Mouse (Mus musculus) forebrain, embryonic 11.5 days (tissue): ENCODE data around the gene Nhs. TPM values are rescaled to one million over a fixed set of nuclear protein-coding genes. Genes with fewer than 3 reads are reported as not detected.

ENCODE experiments used
- ATAC-seq: fragments of 200-750 bp; cut with Nextera tagmentation; replicated peaks from 2 replicates; pipeline ENCODE4 v1.8.0; 2017; ENCODE audit warnings: moderate TSS enrichment; ENCODE audit not compliant: low FRiP score
- DNase-seq: peaks from one replicate; pipeline ENCODE4 v3.0.0-alpha.2; 2017; ENCODE audit warnings: low spot score
- H3K27ac ChIP-seq: fragments of 300-500 bp; sonication (generic); 2 replicates; pipeline ENCODE4 v1.5.1; 2014; ENCODE audit warnings: low read depth, low read length
- H3K27me3 ChIP-seq: fragments of 300-500 bp; sonication (generic); 2 replicates; pipeline ENCODE4 v1.6.1; 2014; ENCODE audit warnings: mild to moderate bottlenecking, low read length, mixed read lengths; ENCODE audit not compliant: control insufficient read depth, insufficient read depth
- H3K36me3 ChIP-seq: fragments of 300-500 bp; sonication (generic); 2 replicates; pipeline ENCODE4 v1.6.1; 2014; ENCODE audit warnings: mild to moderate bottlenecking, low read length, moderate library complexity, mixed read lengths; ENCODE audit not compliant: control insufficient read depth, insufficient read depth
- H3K4me1 ChIP-seq: fragments of 300-500 bp; sonication (generic); replicated peaks from 2 replicates; pipeline ENCODE4 v1.6.1; 2014; ENCODE audit warnings: low read length, mixed read lengths; ENCODE audit not compliant: control insufficient read depth, insufficient read depth
- H3K4me2 ChIP-seq: fragments of 300-500 bp; sonication (generic); 2 replicates; pipeline ENCODE4 v1.6.1; 2014; ENCODE audit warnings: low read depth, mild to moderate bottlenecking, low read length, moderate library complexity, mixed read lengths; ENCODE audit not compliant: severe bottlenecking
- H3K4me3 ChIP-seq: fragments of 300-500 bp; sonication (generic); 2 replicates; pipeline ENCODE4 v1.5.1; 2014; ENCODE audit warnings: low read depth, low read length
- H3K9ac ChIP-seq: fragments of 300-500 bp; sonication (generic); 2 replicates; pipeline ENCODE4 v1.6.1; 2014; ENCODE audit warnings: low read length
- H3K9me3 ChIP-seq: fragments of 300-500 bp; sonication (generic); 2 replicates; pipeline ENCODE4 v1.6.1; 2016; ENCODE audit warnings: low read length, mixed read lengths; ENCODE audit not compliant: control insufficient read depth
- WGBS: fragments of 180-500 bp; shearing (Covaris S2); extraction: QIAGEN DNeasy Blood & Tissue Kit; methylation state at CpG from one replicate; pipeline ENCODE4 v1.1.7; 2014; 5-methylcytosine and 5-hydroxymethylcytosine counted together
- polyA plus RNA-seq: library from polyadenylated mRNA; unstranded; fragments of >200 nt; fragmentation: Nextera tagmentation; extraction: Ambion mirVana; gene quantifications from 2 replicates; pipeline ENCODE4 v1.2.1, GENCODE M21; 2014

Nhs gene
- polyA plus RNA-seq, 1 experiment from 2014 or later = 4.6 TPM

DNA sequence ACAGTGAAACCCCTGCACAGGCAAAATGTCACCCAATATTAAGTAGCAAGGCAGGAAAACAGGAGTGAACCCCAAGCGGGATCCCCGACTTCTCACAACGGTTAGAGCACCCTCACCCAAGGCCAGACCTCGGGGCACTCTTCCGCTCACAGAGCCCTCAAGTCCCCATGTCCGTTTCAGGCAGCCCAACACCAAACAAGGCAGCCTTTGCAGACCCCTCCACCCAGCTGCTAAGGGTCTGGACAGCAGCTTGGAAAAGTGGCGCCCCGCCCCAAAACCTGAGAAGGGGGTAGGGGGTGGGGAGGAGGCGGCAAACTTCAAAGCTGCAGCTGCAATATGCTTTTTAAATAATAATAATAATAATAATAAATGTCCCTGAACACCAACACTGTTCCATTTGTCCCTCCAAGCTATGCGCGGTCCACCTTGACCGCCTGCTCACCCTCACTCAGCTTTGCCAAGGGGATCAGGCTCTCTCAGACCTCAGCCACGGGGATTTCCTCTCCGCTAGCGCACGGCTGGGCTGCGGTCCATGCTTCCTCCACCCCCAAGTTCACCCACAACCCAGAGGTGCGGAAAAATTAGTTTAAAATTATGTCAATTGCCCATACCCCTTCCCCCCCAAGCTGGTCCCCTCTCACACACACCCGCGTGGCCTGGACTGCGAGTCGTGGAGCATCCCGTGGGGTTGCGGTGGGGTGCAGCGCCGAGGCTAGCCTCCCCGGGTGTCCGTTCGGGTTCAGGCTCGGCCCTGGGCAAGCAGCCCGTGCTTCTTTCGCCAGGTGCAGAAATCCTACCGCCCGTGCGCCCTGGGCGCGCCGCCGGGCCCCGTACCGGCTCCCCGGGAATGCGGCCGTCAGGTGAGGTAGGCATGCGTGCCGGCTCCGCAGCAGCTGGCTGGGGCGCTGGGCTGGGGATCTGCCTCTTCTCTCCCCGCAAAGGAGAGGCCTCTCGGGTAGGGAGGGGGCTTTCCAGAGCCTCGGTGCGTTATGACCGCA lies 251.6 kb downstream of the Nhs start:
- peak; percentile 55 for ATAC-seq
- DNase-seq = peak; percentile 50
- H3K9me3 ChIP-seq = no peaks in the 10 kb centered on the region
- peak overlapping the region; percentile 34 for H3K4me3 ChIP-seq
- no peaks in the 10 kb centered on the region for H3K4me1 ChIP-seq
- peak overlapping the region; percentile 71 for H3K4me2 ChIP-seq
- no peaks in the 10 kb centered on the region for H3K36me3 ChIP-seq
- no peak overlapping the region for H3K27ac ChIP-seq
- no peak overlapping the region for H3K9ac ChIP-seq
- 21% methylated on average over 53 of the region's 53 CpGs for WGBS
- peaks cover 34% of the 10 kb centered on the region for H3K27me3 ChIP-seq

DNA sequence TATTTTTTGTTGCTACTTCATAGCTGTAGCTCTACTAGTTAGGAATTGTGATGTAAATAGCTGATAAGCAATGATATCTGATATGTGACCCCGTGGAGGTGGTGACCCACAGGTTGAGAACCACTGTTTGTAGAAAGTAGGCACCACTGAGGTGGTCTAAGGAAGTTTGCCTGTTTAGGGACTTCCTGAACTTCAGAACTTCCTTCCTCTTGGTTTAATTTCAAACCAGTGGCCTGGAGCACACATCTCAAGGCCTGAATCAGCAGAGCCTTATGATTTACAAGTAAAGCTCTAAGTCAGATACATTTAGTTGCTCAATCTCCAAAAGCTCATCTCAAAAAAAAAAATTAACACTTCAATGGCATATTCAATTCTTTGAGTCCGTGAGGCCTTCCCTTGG lies 265.1 kb downstream of the Nhs start:
- no peaks in the 10 kb centered on the region for H3K36me3 ChIP-seq
- no peaks in the 10 kb centered on the region for H3K9me3 ChIP-seq
- no peak overlapping the region for H3K9ac ChIP-seq
- ATAC-seq (no peak), DNase-seq (no peak)
- H3K4me1 ChIP-seq = no peaks in the 10 kb centered on the region
- no peak overlapping the region for H3K4me3 ChIP-seq
- peaks cover 10% of the 10 kb centered on the region; the same call in 1 of the 2 replicates for H3K27me3 ChIP-seq
- H3K4me2 ChIP-seq = no peak overlapping the region
- no peak overlapping the region for H3K27ac ChIP-seq
- 63% methylated on average over 2 of the region's 2 CpGs for WGBS

DNA sequence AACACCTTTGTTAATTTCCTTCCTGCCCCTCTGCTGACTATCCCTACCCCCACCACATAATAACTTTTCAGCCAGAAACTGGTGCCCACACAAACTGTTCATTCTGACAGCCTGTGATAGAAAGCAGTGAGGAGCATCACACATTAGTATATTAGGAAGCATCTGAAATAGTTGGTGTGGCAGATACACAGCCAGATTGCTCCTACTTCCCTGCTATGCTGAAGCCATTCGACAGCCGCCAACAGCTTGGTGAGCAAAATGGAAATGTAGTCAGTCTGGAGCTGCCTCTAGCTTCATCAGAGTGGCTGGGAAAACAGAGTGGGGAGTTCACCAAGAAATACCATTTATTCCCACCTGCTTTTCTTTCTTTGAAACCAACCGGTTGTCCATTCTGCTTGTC lies 275.9 kb downstream of the Nhs start:
- peaks cover 8% of the 10 kb centered on the region; the same call in 1 of the 2 replicates for H3K27me3 ChIP-seq
- ATAC-seq = no peak
- 90% methylated on average over 3 of the region's 3 CpGs for WGBS
- no peak overlapping the region for H3K9ac ChIP-seq
- no peaks in the 10 kb centered on the region for H3K36me3 ChIP-seq
- H3K9me3 ChIP-seq = no peaks in the 10 kb centered on the region
- H3K27ac ChIP-seq = no peak overlapping the region
- no peaks in the 10 kb centered on the region for H3K4me1 ChIP-seq
- no peak for DNase-seq
- no peak overlapping the region for H3K4me3 ChIP-seq
- no peak overlapping the region for H3K4me2 ChIP-seq

DNA sequence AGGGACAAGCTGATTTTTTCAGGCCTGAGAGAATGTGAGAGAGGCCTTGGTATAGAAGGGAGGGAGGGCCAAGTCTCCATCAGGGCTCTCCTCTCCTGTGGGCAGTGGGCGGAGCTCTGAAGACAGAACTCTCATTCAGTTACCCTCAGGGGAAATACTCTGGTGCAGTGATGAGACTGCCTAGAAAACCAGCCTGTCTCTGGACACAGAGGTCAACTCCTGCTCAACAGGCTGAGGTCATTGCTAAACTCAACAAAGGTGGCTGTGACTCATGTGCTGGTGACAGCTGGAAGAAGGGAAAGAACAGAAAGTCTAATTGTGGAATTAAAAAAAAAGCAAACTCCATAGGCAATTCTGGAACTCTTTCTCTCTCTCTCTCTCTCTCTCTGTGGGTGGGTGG lies 282.4 kb downstream of the Nhs start:
- Histone ChIP-seq H3K27ac (no peak overlapping the region), H3K27me3 (peaks cover 11% of the 10 kb centered on the region; the same call in 1 of the 2 replicates), H3K4me3 (no peak overlapping the region), H3K9ac (no peak overlapping the region), H3K4me1 (no peaks in the 10 kb centered on the region), H3K4me2 (no peak overlapping the region), H3K9me3 (no peaks in the 10 kb centered on the region), H3K36me3 (no peaks in the 10 kb centered on the region)
- ATAC-seq = no peak
- 82% methylated on average over 1 of the region's 1 CpGs for WGBS
- DNase-seq = no peak

DNA sequence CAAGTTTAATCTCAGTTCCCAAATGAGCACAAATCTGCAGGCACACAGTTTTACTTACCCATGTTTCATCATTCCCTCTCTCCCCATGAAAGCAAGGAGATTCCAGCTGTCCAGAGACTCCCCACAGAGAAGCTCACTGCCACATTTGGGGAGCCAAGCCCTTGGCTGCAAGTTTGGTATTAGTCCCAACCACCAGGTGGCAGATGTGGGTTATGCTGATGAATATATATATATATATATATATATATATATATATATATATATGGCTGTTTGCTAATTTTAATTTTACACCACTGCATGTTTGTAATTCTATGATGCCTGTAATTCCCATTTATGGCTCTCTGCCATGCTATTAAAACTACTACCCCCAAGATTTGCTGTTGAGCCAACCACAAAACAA lies 286.0 kb downstream of the Nhs start:
- H3K4me2 ChIP-seq = no peak overlapping the region
- no peak overlapping the region for H3K4me3 ChIP-seq
- peaks cover 11% of the 10 kb centered on the region; the same call in 1 of the 2 replicates for H3K27me3 ChIP-seq
- H3K9ac ChIP-seq = no peak overlapping the region
- DNase-seq = no peak
- H3K9me3 ChIP-seq = no peaks in the 10 kb centered on the region
- H3K36me3 ChIP-seq = no peaks in the 10 kb centered on the region
- no peaks in the 10 kb centered on the region for H3K4me1 ChIP-seq
- ATAC-seq = no peak
- H3K27ac ChIP-seq = no peak overlapping the region

DNA sequence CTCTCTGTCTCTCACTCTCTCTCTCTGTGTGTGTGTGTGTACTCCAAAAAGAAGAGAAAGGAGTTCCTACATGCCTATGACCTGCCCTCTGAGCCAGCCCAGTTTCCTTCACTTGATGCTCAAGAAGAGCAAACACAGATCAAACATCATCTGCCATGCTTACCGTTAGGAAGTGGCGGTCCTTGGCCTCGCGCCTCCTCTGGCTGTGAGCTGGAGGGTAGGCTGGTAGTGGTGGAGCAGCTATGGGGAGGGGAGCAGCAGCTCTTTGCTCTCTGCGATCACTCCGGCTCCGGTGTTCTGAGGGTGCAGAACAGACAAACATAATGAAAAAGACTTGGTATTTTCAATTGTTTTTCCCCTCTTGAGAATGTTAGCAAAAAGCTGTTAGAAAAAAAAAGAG lies 288.2 kb downstream of the Nhs start:
- Histone ChIP-seq H3K27me3 (peaks cover 8% of the 10 kb centered on the region; the same call in 1 of the 2 replicates), H3K4me1 (no peaks in the 10 kb centered on the region), H3K4me3 (no peak overlapping the region), H3K36me3 (no peaks in the 10 kb centered on the region), H3K9ac (no peak overlapping the region), H3K4me2 (no peak overlapping the region), H3K27ac (no peak overlapping the region), H3K9me3 (no peaks in the 10 kb centered on the region)
- 90% methylated on average over 7 of the region's 7 CpGs for WGBS
- ATAC-seq (no peak), DNase-seq (no peak)

DNA sequence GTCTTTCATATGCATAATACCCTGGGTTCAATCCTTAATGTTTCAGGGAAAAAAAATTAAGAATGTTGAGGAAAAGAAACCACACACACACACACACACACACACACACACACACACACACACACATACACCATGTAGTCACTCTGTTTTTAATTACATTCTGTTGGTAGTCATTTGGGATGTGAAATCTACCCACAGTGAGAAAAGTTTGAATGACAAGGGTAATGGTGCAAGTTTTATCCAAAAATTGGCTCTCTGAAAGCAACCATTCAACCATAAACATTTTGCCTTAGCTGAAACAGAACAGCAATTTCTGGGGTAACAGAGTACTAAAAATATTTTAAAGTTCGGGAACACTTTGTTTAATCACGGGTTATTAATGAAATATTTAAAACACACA lies 303.9 kb downstream of the Nhs start:
- no peak overlapping the region for H3K9ac ChIP-seq
- ATAC-seq (no peak), DNase-seq (no peak)
- H3K4me1 ChIP-seq = no peaks in the 10 kb centered on the region
- no peak overlapping the region for H3K27ac ChIP-seq
- peaks cover 10% of the 10 kb centered on the region for H3K27me3 ChIP-seq
- 78% methylated on average over 2 of the region's 2 CpGs for WGBS
- no peak overlapping the region for H3K4me2 ChIP-seq
- no peaks in the 10 kb centered on the region for H3K36me3 ChIP-seq
- no peaks in the 10 kb centered on the region for H3K9me3 ChIP-seq
- no peak overlapping the region for H3K4me3 ChIP-seq

DNA sequence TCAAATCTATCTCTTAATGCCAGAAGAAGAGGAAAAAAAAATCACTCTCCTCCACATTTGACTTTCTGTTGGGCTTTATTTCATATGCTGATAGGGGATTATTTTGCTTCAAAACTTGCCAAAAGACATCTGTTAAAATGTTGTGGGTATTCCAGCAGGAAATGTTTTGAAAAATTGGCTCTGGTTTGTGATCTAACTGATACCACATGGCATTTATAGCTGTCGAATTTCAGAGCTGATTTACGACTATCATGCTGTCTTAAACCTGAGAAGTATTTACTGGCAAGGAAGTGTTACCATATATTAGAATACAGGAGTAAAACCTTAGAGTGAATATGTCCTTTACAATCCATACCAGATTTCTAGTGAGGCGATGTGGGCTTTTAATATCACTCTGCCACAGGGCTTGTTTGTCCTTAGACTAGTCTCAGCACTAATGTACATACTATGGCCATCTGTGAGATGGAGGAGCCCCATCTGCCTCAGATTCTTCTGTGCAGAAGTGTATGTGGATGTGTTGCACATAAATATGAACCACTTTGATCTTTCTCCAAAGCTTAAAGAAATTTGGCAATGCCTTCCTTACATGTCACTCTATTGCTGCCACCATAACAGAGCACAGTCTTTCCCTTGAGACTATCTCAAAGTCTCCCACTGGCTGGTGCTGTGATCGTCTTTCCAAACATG lies 305.8 kb downstream of the Nhs start:
- ATAC-seq = no peak
- no peak overlapping the region for H3K27ac ChIP-seq
- H3K4me1 ChIP-seq = no peaks in the 10 kb centered on the region
- no peak overlapping the region for H3K4me3 ChIP-seq
- DNase-seq = no peak
- no peak overlapping the region for H3K9ac ChIP-seq
- H3K27me3 ChIP-seq = peaks cover 10% of the 10 kb centered on the region
- H3K9me3 ChIP-seq = no peaks in the 10 kb centered on the region
- no peak overlapping the region for H3K4me2 ChIP-seq
- 83% methylated on average over 4 of the region's 4 CpGs for WGBS
- no peaks in the 10 kb centered on the region for H3K36me3 ChIP-seq
